Mouse (Mus musculus): ENCODE measurements around the gene Pgm2l1.

The Pgm2l1 gene

GRCm38 (mm10) chr7:100227158-100227875 is at the start of gene Pgm2l1:
Gene Pgm2l1, plus strand, starts transcription at chr7:100227394.
- peak; percentile 99 for DNase-seq (ENCODE audit: low read depth, low spot score)

GRCm38 (mm10) chr7:100178016-100178890 is 48.9 kb upstream of the Pgm2l1 start:
- DNase-seq (ENCODE audit: low read depth, low spot score): peak; percentile 54

GRCm38 (mm10) chr7:100178891-100179233 is 48.3 kb upstream of the Pgm2l1 start:
- peak; percentile 28 for DNase-seq (ENCODE audit: low read depth, low spot score)

GRCm38 (mm10) chr7:100179394-100179793 is 47.8 kb upstream of the Pgm2l1 start:
- no peak for DNase-seq (ENCODE audit: low read depth, low spot score)

- no peak for DNase-seq (ENCODE audit: low read depth, low spot score)
Measured at GRCm38 (mm10) chr7:100179836-100180407, 47.3 kb upstream of the Pgm2l1 start.

GRCm38 (mm10) chr7:100181176-100181575 is 46.0 kb upstream of the Pgm2l1 start:
- no peak for DNase-seq (ENCODE audit: low read depth, low spot score)

GRCm38 (mm10) chr7:100181614-100182013 is 45.6 kb upstream of the Pgm2l1 start:
- no peak for DNase-seq (ENCODE audit: low read depth, low spot score)

- DNase-seq (ENCODE audit: low read depth, low spot score): no peak
Measured at GRCm38 (mm10) chr7:100182388-100182787, 44.8 kb upstream of the Pgm2l1 start.

GRCm38 (mm10) chr7:100187601-100188000 is 39.6 kb upstream of the Pgm2l1 start:
- DNase-seq (ENCODE audit: low read depth, low spot score): peak; percentile 47

- no peak for DNase-seq (ENCODE audit: low read depth, low spot score)
Measured at GRCm38 (mm10) chr7:100190167-100190566, 37.0 kb upstream of the Pgm2l1 start.

- peak; percentile 54 for DNase-seq (ENCODE audit: low read depth, low spot score)
Measured at GRCm38 (mm10) chr7:100190778-100191177, 36.4 kb upstream of the Pgm2l1 start.

GRCm38 (mm10) chr7:100201191-100201590 is 26.0 kb upstream of the Pgm2l1 start:
- no peak for DNase-seq (ENCODE audit: low read depth, low spot score)

GRCm38 (mm10) chr7:100203616-100204015 is 23.6 kb upstream of the Pgm2l1 start:
- no peak for DNase-seq (ENCODE audit: low read depth, low spot score)

GRCm38 (mm10) chr7:100204871-100205270 is 22.3 kb upstream of the Pgm2l1 start:
- DNase-seq (ENCODE audit: low read depth, low spot score): no peak

GRCm38 (mm10) chr7:100206144-100206543 is 21.1 kb upstream of the Pgm2l1 start:
- DNase-seq (ENCODE audit: low read depth, low spot score): no peak

- no peak for DNase-seq (ENCODE audit: low read depth, low spot score)
Measured at GRCm38 (mm10) chr7:100207886-100208285, 19.3 kb upstream of the Pgm2l1 start.

GRCm38 (mm10) chr7:100214310-100214709 is 12.9 kb upstream of the Pgm2l1 start:
- DNase-seq (ENCODE audit: low read depth, low spot score): no peak

- no peak for DNase-seq (ENCODE audit: low read depth, low spot score)
Measured at GRCm38 (mm10) chr7:100215116-100215732, 12.0 kb upstream of the Pgm2l1 start.

- no peak for DNase-seq (ENCODE audit: low read depth, low spot score)
Measured at GRCm38 (mm10) chr7:100215976-100216375, 11.2 kb upstream of the Pgm2l1 start.

GRCm38 (mm10) chr7:100216601-100217565 is 10.3 kb upstream of the Pgm2l1 start:
- no peak for DNase-seq (ENCODE audit: low read depth, low spot score)

Measured in ZHBTc4 (cell line).